Mouse (Mus musculus): ENCODE measurements around the gene Btla.

Btla gene

GRCm38 (mm10) chr16:45257567-45257966 is 33.5 kb downstream of the Btla start:
- no peak for DNase-seq (ENCODE audit: extremely low read depth, low read depth)

GRCm38 (mm10) chr16:45259663-45260062 is 35.5 kb downstream of the Btla start:
- no peak for DNase-seq (ENCODE audit: extremely low read depth, low read depth)

- DNase-seq (ENCODE audit: extremely low read depth, low read depth), result no peak
These were observed 37.2 kb downstream of the Btla start for GRCm38 (mm10) chr16:45261321-45261720.

GRCm38 (mm10) chr16:45262051-45262450 is 37.9 kb downstream of the Btla start:
- no peak for DNase-seq (ENCODE audit: extremely low read depth, low read depth)

- DNase-seq (ENCODE audit: extremely low read depth, low read depth), result no peak
These were observed 45.8 kb downstream of the Btla start for GRCm38 (mm10) chr16:45269886-45270285.

GRCm38 (mm10) chr16:45283093-45283492 is 59.0 kb downstream of the Btla start:
- no peak for DNase-seq (ENCODE audit: extremely low read depth, low read depth)

GRCm38 (mm10) chr16:45297806-45298205 is 73.7 kb downstream of the Btla start:
- no peak for DNase-seq (ENCODE audit: extremely low read depth, low read depth)

Data from MEL-GATA-1-ER (cell line).